Comparison of ENCODE assay signal across 8 mouse cellular contexts in genomic region chr5:103777446-103777845, GRCm38 (mm10).
DNase-seq lines count a peak whose midpoint lies in the region; ATAC-seq and TF ChIP-seq lines count a peak whose summit lies in the region.

No protein-coding gene starts in this region.

- H3K4me2 ChIP-seq in hindbrain, embryonic 13.5 days: peak overlapping the region; percentile 57
- peak overlapping the region; percentile 55 for H3K4me2 ChIP-seq in liver, postnatal 0 days (ENCODE audit: low read depth, low read length)

- TF ChIP-seq POLR2A in kidney, adult 2 months (IDR thresholded peaks at IDR 0.05; ENCODE audit: low read depth, low read length): no peak

- TF ChIP-seq CTCF in kidney, adult 2 months (conservative IDR thresholded peaks at IDR 0.05; ENCODE audit: insufficient read depth, insufficient read length, low read depth, low read length): no peak
- TF ChIP-seq CTCF in liver, postnatal 0 days (IDR thresholded peaks at IDR 0.05; ENCODE audit: low read depth): no peak

- H3K9ac ChIP-seq in hindbrain, embryonic 13.5 days: no peak overlapping the region
- no peak overlapping the region for H3K9ac ChIP-seq in liver, postnatal 0 days (replicated peaks)

- H3K4me1 ChIP-seq in kidney, adult 2 months (ENCODE audit: control insufficient read depth, insufficient read depth, low read length): peaks cover 84% of the 10 kb centered on the region
- H3K4me1 ChIP-seq in embryonic facial prominence, embryonic 10.5 days: peaks cover 81% of the 10 kb centered on the region
- H3K4me1 ChIP-seq in hindbrain, embryonic 13.5 days (replicated peaks): peaks cover 66% of the 10 kb centered on the region
- peaks cover 84% of the 10 kb centered on the region for H3K4me1 ChIP-seq in liver, postnatal 0 days (ENCODE audit: insufficient read depth)

- no peak for TF ChIP-seq EP300 in liver, postnatal 0 days (IDR thresholded peaks at IDR 0.05; ENCODE audit: low read depth)

- DNase-seq in kidney, adult 2 months: peak; percentile 45
- no peak for DNase-seq in kidney, adult 18-20 months
- no peak for DNase-seq in embryonic facial prominence, embryonic 10.5 days (ENCODE audit: low spot score)
- DNase-seq in liver, postnatal 0 days: no peak
- no peak for DNase-seq in adrenal gland, postnatal 14 days
- no peak for DNase-seq in frontal cortex, postnatal 10 days (ENCODE audit: low spot score in 2 of 2)

- 30% methylated on average over 4 of the region's 4 CpGs for WGBS in kidney, adult 2 months
- 61% methylated on average over 4 of the region's 4 CpGs for whole genome bisulfite sequencing in embryonic facial prominence, embryonic 10.5 days
- 44% methylated on average over 4 of the region's 4 CpGs for whole genome bisulfite sequencing in hindbrain, embryonic 13.5 days
- WGBS in liver, postnatal 0 days (ENCODE audit: insufficient replicate concordance): 68% methylated on average over 4 of the region's 4 CpGs

- no peak for ATAC-seq in hindbrain, embryonic 13.5 days (ENCODE audit: low FRiP score)
- ATAC-seq in liver, postnatal 0 days: no peak
- ATAC-seq in activated CD4-positive, CD25-positive, alpha-beta regulatory T cell, adult 4 months: no peak

- peak overlapping the region; percentile 84 for H3K27ac ChIP-seq in kidney, adult 2 months (ENCODE audit: insufficient read depth, low read depth, low read length)
- H3K27ac ChIP-seq in embryonic facial prominence, embryonic 10.5 days (replicated peaks): peak overlapping the region; percentile 75; the same call in 1 of the 2 replicates
- peak overlapping the region; percentile 73; the same call in 1 of the 2 replicates for H3K27ac ChIP-seq in hindbrain, embryonic 13.5 days
- no peak overlapping the region for H3K27ac ChIP-seq in liver, postnatal 0 days (ENCODE audit: low read depth)

- H3K36me3 ChIP-seq in kidney, adult 2 months (ENCODE audit: control insufficient read depth, insufficient read depth, low read length): no peaks in the 10 kb centered on the region
- H3K36me3 ChIP-seq in embryonic facial prominence, embryonic 10.5 days (replicated peaks): no peaks in the 10 kb centered on the region
- H3K36me3 ChIP-seq in hindbrain, embryonic 13.5 days: no peaks in the 10 kb centered on the region
- peaks cover 7% of the 10 kb centered on the region; the same call in 1 of the 2 replicates for H3K36me3 ChIP-seq in liver, postnatal 0 days (replicated peaks; ENCODE audit: insufficient read depth, low read length)

- H3K9me3 ChIP-seq in embryonic facial prominence, embryonic 10.5 days: no peaks in the 10 kb centered on the region
- no peaks in the 10 kb centered on the region for H3K9me3 ChIP-seq in hindbrain, embryonic 13.5 days
- H3K9me3 ChIP-seq in liver, postnatal 0 days (ENCODE audit: low read length): no peaks in the 10 kb centered on the region

- no peaks in the 10 kb centered on the region for H3K27me3 ChIP-seq in kidney, adult 2 months (replicated peaks; ENCODE audit: control insufficient read depth, insufficient read depth, low read length)
- H3K27me3 ChIP-seq in embryonic facial prominence, embryonic 10.5 days (replicated peaks; ENCODE audit: low read depth, poor library complexity, severe bottlenecking): no peaks in the 10 kb centered on the region
- H3K27me3 ChIP-seq in hindbrain, embryonic 13.5 days: no peaks in the 10 kb centered on the region
- no peaks in the 10 kb centered on the region for H3K27me3 ChIP-seq in liver, postnatal 0 days (ENCODE audit: insufficient read depth, low read length)

- H3K4me3 ChIP-seq in kidney, adult 2 months (ENCODE audit: insufficient read depth, low read depth, low read length): no peak overlapping the region
- peak overlapping the region; percentile 53; the same call in 1 of the 2 replicates for H3K4me3 ChIP-seq in embryonic facial prominence, embryonic 10.5 days
- no peak overlapping the region for H3K4me3 ChIP-seq in hindbrain, embryonic 13.5 days
- no peak overlapping the region for H3K4me3 ChIP-seq in liver, postnatal 0 days (ENCODE audit: low read depth, low read length)
